23 mouse cellular contexts compared by ENCODE assay signal in genomic region chr11:118894835-118895234, GRCm38 (mm10). TPM values are rescaled to one million over a fixed set of nuclear protein-coding genes. Genes with fewer than 3 reads are reported as not detected.
A peak's percentile ranks its signal among the peaks of the same experiment; 100 is the strongest.
DNase-seq lines count a peak whose midpoint lies in the region; ATAC-seq lines count a peak whose summit lies in the region.
"Had no signal": no experiment of that assay in that cellular context is flagged by ENCODE, and none has a peak within 500 bp of the region (broad histone marks: within the 10 kb centered on the region; RNA-seq: fewer than 3 reads in every experiment).

No protein-coding gene starts in this region.

- no peak overlapping the region for H3K4me2 ChIP-seq in midbrain, embryonic 13.5 days (replicated peaks)
- H3K4me2 ChIP-seq: embryonic facial prominence, embryonic 13.5 days; forebrain, embryonic 12.5 days; forebrain, embryonic 15.5 days; heart, embryonic 11.5 days; hindbrain, embryonic 12.5 days; hindbrain, embryonic 15.5 days had no signal

- peaks cover 29% of the 10 kb centered on the region for H3K27me3 ChIP-seq in midbrain, embryonic 10.5 days (ENCODE audit: low read depth, poor library complexity, severe bottlenecking)
- peaks cover 10% of the 10 kb centered on the region; the same call in 1 of the 2 replicates for H3K27me3 ChIP-seq in midbrain, embryonic 13.5 days
- H3K27me3 ChIP-seq: forebrain, embryonic 15.5 days; hindbrain, embryonic 15.5 days had no signal

- 83% methylated on average over 5 of the region's 5 CpGs for WGBS in midbrain, embryonic 10.5 days
- WGBS in midbrain, embryonic 13.5 days = 76% methylated on average over 5 of the region's 5 CpGs

- H3K4me1 ChIP-seq in midbrain, embryonic 10.5 days = peaks cover 74% of the 10 kb centered on the region
- peaks cover 61% of the 10 kb centered on the region for H3K4me1 ChIP-seq in midbrain, embryonic 13.5 days (replicated peaks)

- H3K9ac ChIP-seq in midbrain, embryonic 13.5 days (replicated peaks) = no peak overlapping the region
- H3K9ac ChIP-seq: embryonic facial prominence, embryonic 13.5 days; forebrain, embryonic 12.5 days; forebrain, embryonic 15.5 days; hindbrain, embryonic 12.5 days; hindbrain, embryonic 15.5 days had no signal

- H3K4me3 ChIP-seq in midbrain, embryonic 10.5 days = no peak overlapping the region
- no peak overlapping the region for H3K4me3 ChIP-seq in midbrain, embryonic 13.5 days (replicated peaks)
- H3K4me3 ChIP-seq: embryonic facial prominence, embryonic 10.5 days; embryonic facial prominence, embryonic 13.5 days; erythroblast, embryonic 14.5 days; forebrain, embryonic 12.5 days; forebrain, embryonic 15.5 days; gastrocnemius, adult 2 months; hindbrain, embryonic 12.5 days; hindbrain, embryonic 15.5 days had no signal

- no peaks in the 10 kb centered on the region for H3K9me3 ChIP-seq in midbrain, embryonic 10.5 days (replicated peaks)
- H3K9me3 ChIP-seq in midbrain, embryonic 13.5 days = no peaks in the 10 kb centered on the region
- H3K9me3 ChIP-seq: embryonic facial prominence, embryonic 10.5 days; embryonic facial prominence, embryonic 13.5 days; forebrain, embryonic 12.5 days; forebrain, embryonic 15.5 days; hindbrain, embryonic 12.5 days; hindbrain, embryonic 15.5 days had no signal

- peak; percentile 16; the same call in 1 of the 2 replicates for ATAC-seq in frontal cortex, adult (ENCODE audit: low TSS enrichment)
- no peak for ATAC-seq in midbrain, embryonic 13.5 days
- ATAC-seq: CD4-positive, CD25-positive, alpha-beta regulatory T cell, adult 4 months; forebrain, embryonic 15.5 days had no signal

- peak overlapping the region; percentile 53; the same call in 1 of the 2 replicates for H3K27ac ChIP-seq in midbrain, embryonic 10.5 days (replicated peaks)
- no peak overlapping the region for H3K27ac ChIP-seq in midbrain, embryonic 13.5 days
- H3K27ac ChIP-seq: embryonic facial prominence, embryonic 10.5 days; embryonic facial prominence, embryonic 13.5 days; forebrain, embryonic 12.5 days; forebrain, embryonic 15.5 days; gastrocnemius, adult 2 months; hindbrain, embryonic 12.5 days; hindbrain, embryonic 15.5 days had no signal

- DNase-seq in frontal cortex, postnatal 10 days (ENCODE audit: low spot score in 2 of 2) = no peak
- no peak for DNase-seq in midbrain, embryonic 10.5 days (ENCODE audit: low spot score)
- DNase-seq in right cerebral cortex, postnatal 25 days = peak; percentile 54
- DNase-seq in right cerebral cortex, postnatal 10 days (ENCODE audit: low spot score in 2 of 2) = no peak
- no peak for DNase-seq in adipocyte (ENCODE audit: low spot score)
- DNase-seq: adrenal gland, adult 8-10 months; adrenal gland, postnatal 25 days; embryo, embryonic 11 days; gastrocnemius, adult 2 months; gastrocnemius, postnatal 14 days; heart, adult 11 months had no signal

- no peaks in the 10 kb centered on the region for H3K36me3 ChIP-seq in midbrain, embryonic 10.5 days
- no peaks in the 10 kb centered on the region for H3K36me3 ChIP-seq in midbrain, embryonic 13.5 days
- H3K36me3 ChIP-seq: embryonic facial prominence, embryonic 10.5 days; embryonic facial prominence, embryonic 13.5 days; forebrain, embryonic 12.5 days; forebrain, embryonic 15.5 days; hindbrain, embryonic 12.5 days; hindbrain, embryonic 15.5 days had no signal

RNA-seq across cellular contexts. Expression of gene Rbfox3, which starts 16.6 kb away (rescaled TPM):
- polyA plus RNA-seq in midbrain, embryonic 10.5 days (2016; fragmentation: Nextera tagmentation; extraction: Ambion mirVana) = 7.6 and 8.3 TPM in 2 replicates
- 28.2 and 29.9 TPM in 2 replicates for polyA plus RNA-seq in midbrain, embryonic 13.5 days (2015; fragmentation: Nextera tagmentation; extraction: Ambion mirVana)
- polyA plus RNA-seq: C2C12; CD4-positive, CD25-positive, alpha-beta regulatory T cell, adult 4 months had no signal
